9 mouse cellular contexts compared by ENCODE assay signal in the genomic region with DNA sequence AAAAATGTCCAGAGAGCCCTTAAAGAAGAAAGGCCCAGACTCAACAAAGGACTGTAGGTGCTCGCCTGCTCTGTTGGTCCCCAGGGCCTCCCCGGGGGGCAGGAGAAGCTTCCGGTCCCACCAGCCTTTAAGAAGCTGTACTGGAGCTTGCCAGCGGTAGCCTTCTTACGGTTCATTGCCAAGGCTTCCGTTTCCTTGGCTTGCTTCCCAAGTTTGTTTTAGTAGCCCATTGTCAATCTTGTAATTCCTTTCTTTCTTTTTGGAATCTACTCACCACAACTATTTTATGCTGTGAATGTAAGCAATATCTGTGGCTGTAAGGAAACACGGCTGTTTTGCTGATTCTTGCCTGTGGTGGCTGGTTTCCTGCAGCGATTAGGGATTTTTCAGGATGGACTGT. TPM values are rescaled to one million over a fixed set of nuclear protein-coding genes. Genes with fewer than 3 reads are reported as not detected.
DNase-seq lines count a peak whose midpoint lies in the region; ATAC-seq and TF ChIP-seq lines count a peak whose summit lies in the region.
"Had no signal": no experiment of that assay in that cellular context is flagged by ENCODE, and none has a peak within 500 bp of the region (broad histone marks: within the 10 kb centered on the region; RNA-seq: fewer than 3 reads in every experiment).

No protein-coding gene starts in this region.

- WGBS in hindbrain, embryonic 15.5 days, result 53% methylated on average over 8 of the region's 8 CpGs
- WGBS in hindbrain, embryonic 12.5 days, result 69% methylated on average over 8 of the region's 8 CpGs
- WGBS in heart, embryonic 12.5 days, result 69% methylated on average over 8 of the region's 8 CpGs
- 60% methylated on average over 8 of the region's 8 CpGs for WGBS in limb, embryonic 14.5 days
- 85% methylated on average over 8 of the region's 8 CpGs for WGBS in midbrain, embryonic 10.5 days

- ATAC-seq in hindbrain, embryonic 15.5 days (ENCODE audit: low FRiP score, low read depth), result no peak
- no peak for ATAC-seq in hindbrain, embryonic 12.5 days (ENCODE audit: low FRiP score)
- ATAC-seq in Patski, result peak; percentile 54
- ATAC-seq in heart, embryonic 12.5 days (ENCODE audit: insufficient number of reproducible peaks, low FRiP score), result no peak
- ATAC-seq in limb, embryonic 14.5 days (ENCODE audit: low FRiP score, low read depth), result no peak

- CTCF ChIA-PET in Patski (lab: Charles Lee), result interaction anchor here (1.3 kb wide), 1 partner anchor 13 kb away, joined by 8 read pairs; no protein-coding TSS in a partner anchor

- H3K36me3 ChIP-seq in hindbrain, embryonic 15.5 days, result 0 out of 2 replicates have a peak, but pooled peaks cover 5% of the 10 kb centered on the region
- H3K36me3 ChIP-seq in hindbrain, embryonic 12.5 days, result 0 out of 2 replicates have a peak, but pooled peaks cover 9% of the 10 kb centered on the region
- peaks cover 11% of the 10 kb centered on the region for H3K36me3 ChIP-seq in heart, embryonic 12.5 days
- peaks cover 4% of the 10 kb centered on the region; the same call in 1 of the 2 replicates for H3K36me3 ChIP-seq in limb, embryonic 14.5 days (ENCODE audit: control insufficient read depth, insufficient read depth, low read length)
- H3K36me3 ChIP-seq in midbrain, embryonic 10.5 days, result no peaks in the 10 kb centered on the region

- no peak for TF ChIP-seq CTCF in Patski (IDR thresholded peaks at IDR 0.05)

- no peak overlapping the region for H3K4me3 ChIP-seq in hindbrain, embryonic 15.5 days
- no peak overlapping the region for H3K4me3 ChIP-seq in hindbrain, embryonic 12.5 days
- no peak overlapping the region for H3K4me3 ChIP-seq in heart, embryonic 12.5 days
- H3K4me3 ChIP-seq in limb, embryonic 14.5 days (replicated peaks; ENCODE audit: low read length), result no peak overlapping the region
- no peak overlapping the region for H3K4me3 ChIP-seq in midbrain, embryonic 10.5 days

- in situ Hi-C loops in Patski (cut with MboI; ENCODE audit: low pct_unique_long_range_greater_than_20kb), result no loop called here

- POLR2A ChIA-PET in Patski (lab: Charles Lee), result interaction anchor here (0.7 to 1.3 kb wide), 3 partner anchors 11 to 41 kb away, joined by 3 to 6 read pairs (median 3); no protein-coding TSS in a partner anchor

- peak overlapping the region; percentile 45; the same call in 1 of the 2 replicates for H3K27ac ChIP-seq in hindbrain, embryonic 15.5 days (replicated peaks)
- H3K27ac ChIP-seq in hindbrain, embryonic 12.5 days, result no peak overlapping the region
- peak overlapping the region; percentile 75 for H3K27ac ChIP-seq in heart, embryonic 12.5 days (ENCODE audit: poor library complexity, severe bottlenecking)
- H3K27ac ChIP-seq in limb, embryonic 14.5 days (replicated peaks; ENCODE audit: low read depth, low read length), result peak overlapping the region; percentile 72; the same call in 1 of the 2 replicates
- H3K27ac ChIP-seq in midbrain, embryonic 10.5 days (replicated peaks), result no peak overlapping the region
- H3K27ac ChIP-seq: macrophage had no signal

- H3K9me3 ChIP-seq in hindbrain, embryonic 15.5 days, result no peaks in the 10 kb centered on the region
- H3K9me3 ChIP-seq in hindbrain, embryonic 12.5 days (replicated peaks), result no peaks in the 10 kb centered on the region
- H3K9me3 ChIP-seq in heart, embryonic 12.5 days (replicated peaks), result no peaks in the 10 kb centered on the region
- no peaks in the 10 kb centered on the region for H3K9me3 ChIP-seq in limb, embryonic 14.5 days (ENCODE audit: control insufficient read depth, low read length)
- no peaks in the 10 kb centered on the region for H3K9me3 ChIP-seq in midbrain, embryonic 10.5 days (replicated peaks)

- no peaks in the 10 kb centered on the region for H3K4me1 ChIP-seq in hindbrain, embryonic 15.5 days (replicated peaks)
- H3K4me1 ChIP-seq in hindbrain, embryonic 12.5 days, result no peaks in the 10 kb centered on the region
- 0 out of 2 replicates have a peak, but pooled peaks cover 3% of the 10 kb centered on the region for H3K4me1 ChIP-seq in heart, embryonic 12.5 days (replicated peaks)
- H3K4me1 ChIP-seq in limb, embryonic 14.5 days (ENCODE audit: control insufficient read depth, insufficient read depth, low read length), result peaks cover 7% of the 10 kb centered on the region; the same call in 1 of the 2 replicates
- H3K4me1 ChIP-seq in midbrain, embryonic 10.5 days, result no peaks in the 10 kb centered on the region

- no peak overlapping the region for H3K9ac ChIP-seq in hindbrain, embryonic 15.5 days
- H3K9ac ChIP-seq in hindbrain, embryonic 12.5 days, result no peak overlapping the region
- H3K9ac ChIP-seq in heart, embryonic 12.5 days, result no peak overlapping the region
- H3K9ac ChIP-seq in limb, embryonic 14.5 days (ENCODE audit: low read depth, low read length, severe bottlenecking), result no peak overlapping the region

- H3K27me3 ChIP-seq in hindbrain, embryonic 15.5 days, result no peaks in the 10 kb centered on the region
- no peaks in the 10 kb centered on the region for H3K27me3 ChIP-seq in hindbrain, embryonic 12.5 days
- no peaks in the 10 kb centered on the region for H3K27me3 ChIP-seq in Patski
- H3K27me3 ChIP-seq in heart, embryonic 12.5 days (replicated peaks), result no peaks in the 10 kb centered on the region
- no peaks in the 10 kb centered on the region for H3K27me3 ChIP-seq in limb, embryonic 14.5 days (ENCODE audit: control insufficient read depth, insufficient read depth, low read length)
- no peaks in the 10 kb centered on the region for H3K27me3 ChIP-seq in midbrain, embryonic 10.5 days (ENCODE audit: low read depth, poor library complexity, severe bottlenecking)

- H3K4me2 ChIP-seq in hindbrain, embryonic 15.5 days, result no peak overlapping the region
- no peak overlapping the region for H3K4me2 ChIP-seq in hindbrain, embryonic 12.5 days (replicated peaks)
- H3K4me2 ChIP-seq in heart, embryonic 12.5 days, result no peak overlapping the region
- H3K4me2 ChIP-seq in limb, embryonic 14.5 days (replicated peaks; ENCODE audit: low read depth, low read length, severe bottlenecking), result no peak overlapping the region

- no peak for DNase-seq in Patski (ENCODE audit: low read depth, low spot score)
- DNase-seq in limb, embryonic 14.5 days (ENCODE audit: low spot score), result peak; percentile 57
- no peak for DNase-seq in thymus, postnatal 14 days
- no peak for DNase-seq in thymus, postnatal 4 days
- DNase-seq in midbrain, embryonic 10.5 days (ENCODE audit: low spot score), result no peak

- no peak for TF ChIP-seq POLR2A in limb, embryonic 14.5 days (IDR thresholded peaks at IDR 0.05; ENCODE audit: borderline replicate concordance, extremely low read depth, insufficient read depth, insufficient read length)

RNA-seq across cellular contexts. Expression of a gene that starts 25.4 kb away (rescaled TPM):
- polyA plus RNA-seq in hindbrain, embryonic 15.5 days (2015; fragmentation: Nextera tagmentation; extraction: Ambion mirVana), result 6.9 and 8.1 TPM in 2 replicates
- polyA plus RNA-seq in hindbrain, embryonic 12.5 days (2016; fragmentation: Nextera tagmentation; extraction: Ambion mirVana), result 9.5 TPM in 2 replicates
- 24.7 TPM for polyA plus RNA-seq in Patski (2021)
- 10.1 and 10.4 TPM in 2 replicates for polyA plus RNA-seq in heart, embryonic 12.5 days (2016; fragmentation: Nextera tagmentation; extraction: Ambion mirVana)
- polyA plus RNA-seq in limb, embryonic 14.5 days (2012; rRNA removed), result 13.9 and 14.0 TPM in 2 replicates
- 11.4 and 12.3 TPM in 2 replicates for polyA plus RNA-seq in limb, embryonic 14.5 days (2014; fragmentation: Nextera tagmentation; extraction: Ambion mirVana)
- polyA plus RNA-seq in midbrain, embryonic 10.5 days (2016; fragmentation: Nextera tagmentation; extraction: Ambion mirVana), result 7.8 and 8.1 TPM in 2 replicates

RNA-seq across cellular contexts. Expression of a gene that starts 25.6 kb away (rescaled TPM):
- 68.9 and 69.5 TPM in 2 replicates for polyA plus RNA-seq in hindbrain, embryonic 15.5 days (2015; fragmentation: Nextera tagmentation; extraction: Ambion mirVana)
- 69.2 and 72.4 TPM in 2 replicates for polyA plus RNA-seq in hindbrain, embryonic 12.5 days (2016; fragmentation: Nextera tagmentation; extraction: Ambion mirVana)
- polyA plus RNA-seq in Patski (2021), result 42.2 TPM
- polyA plus RNA-seq in heart, embryonic 12.5 days (2016; fragmentation: Nextera tagmentation; extraction: Ambion mirVana), result 43.6 and 44.5 TPM in 2 replicates
- 71.9 and 83.0 TPM in 2 replicates for polyA plus RNA-seq in limb, embryonic 14.5 days (2012; rRNA removed)
- 67.4 and 72.5 TPM in 2 replicates for polyA plus RNA-seq in limb, embryonic 14.5 days (2014; fragmentation: Nextera tagmentation; extraction: Ambion mirVana)
- 46.2 and 48.3 TPM in 2 replicates for polyA plus RNA-seq in midbrain, embryonic 10.5 days (2016; fragmentation: Nextera tagmentation; extraction: Ambion mirVana)

RNA-seq across cellular contexts. Expression of a gene that starts 38.2 kb away (rescaled TPM):
- 1.4 and 1.6 TPM in 2 replicates for polyA plus RNA-seq in hindbrain, embryonic 15.5 days (2015; fragmentation: Nextera tagmentation; extraction: Ambion mirVana)
- polyA plus RNA-seq in hindbrain, embryonic 12.5 days (2016; fragmentation: Nextera tagmentation; extraction: Ambion mirVana), result 0.66 and 0.68 TPM in 2 replicates
- 0.23 TPM for polyA plus RNA-seq in Patski (2021)
- 1.2 and 1.3 TPM in 2 replicates for polyA plus RNA-seq in heart, embryonic 12.5 days (2016; fragmentation: Nextera tagmentation; extraction: Ambion mirVana)
- polyA plus RNA-seq in limb, embryonic 14.5 days (2012; rRNA removed), result 2.2 and 2.8 TPM in 2 replicates
- polyA plus RNA-seq in limb, embryonic 14.5 days (2014; fragmentation: Nextera tagmentation; extraction: Ambion mirVana), result 2.8 and 3.0 TPM in 2 replicates
- 0.30 and 0.59 TPM in 2 replicates for polyA plus RNA-seq in midbrain, embryonic 10.5 days (2016; fragmentation: Nextera tagmentation; extraction: Ambion mirVana)
- polyA plus RNA-seq: macrophage had no signal

RNA-seq across cellular contexts. Expression of a gene that starts 48.1 kb away (rescaled TPM):
- not detected in 2 replicates for polyA plus RNA-seq in hindbrain, embryonic 15.5 days (2015; fragmentation: Nextera tagmentation; extraction: Ambion mirVana)
- polyA plus RNA-seq in hindbrain, embryonic 12.5 days (2016; fragmentation: Nextera tagmentation; extraction: Ambion mirVana), result not detected in 2 replicates
- polyA plus RNA-seq in Patski (2021), result not detected
- polyA plus RNA-seq in heart, embryonic 12.5 days (2016; fragmentation: Nextera tagmentation; extraction: Ambion mirVana), result not detected in 2 replicates
- polyA plus RNA-seq in limb, embryonic 14.5 days (2012; rRNA removed), result not detected in 2 replicates
- not detected in 2 replicates for polyA plus RNA-seq in limb, embryonic 14.5 days (2014; fragmentation: Nextera tagmentation; extraction: Ambion mirVana)
- not detected in 2 replicates for polyA plus RNA-seq in midbrain, embryonic 10.5 days (2016; fragmentation: Nextera tagmentation; extraction: Ambion mirVana)
- polyA plus RNA-seq: macrophage had no signal

Comparison
In these comparisons a context has a peak if more than half of its experiments do, and no peak if none do; other contexts are left out.
1. H3K27ac ChIP-seq: peak in hindbrain, embryonic 15.5 days (single experiment), heart, embryonic 12.5 days (single experiment) and limb, embryonic 14.5 days (single experiment); none in hindbrain, embryonic 12.5 days (single experiment) and midbrain, embryonic 10.5 days (single experiment).